ENCODE assay signal across 27 mouse cellular contexts in the genomic region with DNA sequence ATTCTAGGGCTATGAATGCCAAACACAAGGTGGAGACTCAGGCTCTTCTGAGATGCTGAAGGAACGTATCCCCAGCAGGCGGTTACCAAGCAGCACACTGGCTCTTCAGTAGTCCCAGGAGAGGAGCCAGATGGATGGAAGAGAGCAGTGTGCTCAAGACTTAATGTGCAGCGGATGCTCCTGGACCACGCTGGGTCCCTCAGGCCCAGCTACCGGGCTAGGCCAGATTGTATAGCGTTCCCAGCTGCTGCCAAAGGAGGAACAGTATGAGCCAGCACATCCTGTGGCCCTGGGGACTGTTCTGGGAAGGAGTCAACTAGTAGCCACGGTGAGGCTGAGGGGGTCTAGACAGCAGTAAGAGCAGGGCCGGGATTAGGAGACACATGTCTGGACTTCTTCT.
A peak's percentile ranks its signal among the peaks of the same experiment; 100 is the strongest.
DNase-seq lines count a peak whose midpoint lies in the region; ATAC-seq and TF ChIP-seq lines count a peak whose summit lies in the region.
"Had no signal": no experiment of that assay in that cellular context is flagged by ENCODE, and none has a peak within 500 bp of the region (broad histone marks: within the 10 kb centered on the region; RNA-seq: fewer than 3 reads in every experiment).

No protein-coding gene starts in this region.

- TF ChIP-seq CTCF in forebrain, postnatal 0 days (IDR thresholded peaks at IDR 0.05; ENCODE audit: low read depth): no peak
- no peak for TF ChIP-seq CTCF in stomach, postnatal 0 days (IDR thresholded peaks at IDR 0.05; ENCODE audit: low read depth)

- no peaks in the 10 kb centered on the region for H3K4me1 ChIP-seq in forebrain, postnatal 0 days (ENCODE audit: insufficient read depth)
- no peaks in the 10 kb centered on the region for H3K4me1 ChIP-seq in forebrain, embryonic 12.5 days
- H3K4me1 ChIP-seq in stomach, embryonic 16.5 days (ENCODE audit: control insufficient read depth, insufficient read depth, low read length): no peaks in the 10 kb centered on the region
- no peaks in the 10 kb centered on the region for H3K4me1 ChIP-seq in stomach, postnatal 0 days (replicated peaks; ENCODE audit: control insufficient read depth, insufficient read depth)
- H3K4me1 ChIP-seq: forebrain, embryonic 15.5 days; heart, embryonic 12.5 days; kidney, embryonic 15.5 days; limb, embryonic 12.5 days; liver, embryonic 15.5 days had no signal

- no peak overlapping the region for H3K27ac ChIP-seq in forebrain, postnatal 0 days (ENCODE audit: low read depth, low read length)
- H3K27ac ChIP-seq in forebrain, embryonic 12.5 days: no peak overlapping the region
- no peak overlapping the region for H3K27ac ChIP-seq in stomach, embryonic 16.5 days (ENCODE audit: low read length)
- no peak overlapping the region for H3K27ac ChIP-seq in stomach, postnatal 0 days (replicated peaks)
- H3K27ac ChIP-seq: forebrain, embryonic 15.5 days; gastrocnemius, adult 2 months; heart, adult 2 months; kidney, embryonic 15.5 days; limb, embryonic 12.5 days; liver, embryonic 15.5 days; neural tube, embryonic 15.5 days had no signal

- H3K9ac ChIP-seq in forebrain, postnatal 0 days: no peak overlapping the region
- no peak overlapping the region for H3K9ac ChIP-seq in forebrain, embryonic 12.5 days
- H3K9ac ChIP-seq in stomach, embryonic 16.5 days (ENCODE audit: low read length): no peak overlapping the region
- no peak overlapping the region for H3K9ac ChIP-seq in stomach, postnatal 0 days (ENCODE audit: low read length)
- H3K9ac ChIP-seq: forebrain, embryonic 15.5 days; heart, embryonic 12.5 days; kidney, embryonic 15.5 days; limb, embryonic 12.5 days; liver, embryonic 15.5 days; lung, embryonic 14.5 days; neural tube, embryonic 15.5 days had no signal

- peak; percentile 23; the same call in 1 of the 2 replicates for ATAC-seq in forebrain, postnatal 0 days
- no peak for ATAC-seq in forebrain, embryonic 12.5 days (ENCODE audit: low FRiP score)
- 0 out of 2 replicates have a peak, but pooled peaks have one; percentile 13 for ATAC-seq in stomach, embryonic 16.5 days (ENCODE audit: insufficient read depth, low FRiP score)
- no peak for ATAC-seq in stomach, postnatal 0 days (ENCODE audit: low FRiP score, low TSS enrichment)
- ATAC-seq in activated CD4-positive, CD25-positive, alpha-beta regulatory T cell, adult 4 months: no peak
- ATAC-seq: CD4-positive, CD25-positive, alpha-beta regulatory T cell, adult 4 months; forebrain, embryonic 15.5 days had no signal

- TF ChIP-seq EP300 in stomach, postnatal 0 days (optimal IDR thresholded peaks at IDR 0.05): no peak

- H3K27me3 ChIP-seq in forebrain, postnatal 0 days (ENCODE audit: insufficient read depth, low read length): no peaks in the 10 kb centered on the region
- no peaks in the 10 kb centered on the region for H3K27me3 ChIP-seq in forebrain, embryonic 12.5 days
- H3K27me3 ChIP-seq in stomach, embryonic 16.5 days (ENCODE audit: control insufficient read depth, insufficient read depth, low read length): no peaks in the 10 kb centered on the region
- no peaks in the 10 kb centered on the region for H3K27me3 ChIP-seq in stomach, postnatal 0 days (ENCODE audit: control insufficient read depth, insufficient read depth, low read length)
- H3K27me3 ChIP-seq: forebrain, embryonic 15.5 days; heart, embryonic 12.5 days; kidney, embryonic 15.5 days; limb, embryonic 12.5 days; liver, embryonic 15.5 days; neural tube, embryonic 15.5 days had no signal

- H3K4me2 ChIP-seq in forebrain, postnatal 0 days (ENCODE audit: low read depth): no peak overlapping the region
- no peak overlapping the region for H3K4me2 ChIP-seq in forebrain, embryonic 12.5 days
- H3K4me2 ChIP-seq in stomach, embryonic 16.5 days (ENCODE audit: low read depth, low read length): no peak overlapping the region
- no peak overlapping the region for H3K4me2 ChIP-seq in stomach, postnatal 0 days (replicated peaks; ENCODE audit: low read depth)
- H3K4me2 ChIP-seq: forebrain, embryonic 15.5 days; heart, embryonic 12.5 days; kidney, embryonic 15.5 days; limb, embryonic 12.5 days; liver, embryonic 15.5 days; lung, embryonic 14.5 days; neural tube, embryonic 15.5 days had no signal

- H3K4me3 ChIP-seq in forebrain, postnatal 0 days (ENCODE audit: low read depth, low read length): no peak overlapping the region
- no peak overlapping the region for H3K4me3 ChIP-seq in forebrain, embryonic 12.5 days (replicated peaks)
- H3K4me3 ChIP-seq in stomach, embryonic 16.5 days (replicated peaks; ENCODE audit: low read length): no peak overlapping the region
- H3K4me3 ChIP-seq in stomach, postnatal 0 days (ENCODE audit: low read depth, low read length): no peak overlapping the region
- H3K4me3 ChIP-seq: forebrain, embryonic 15.5 days; gastrocnemius, adult 2 months; heart, adult 2 months; heart, embryonic 12.5 days; kidney, embryonic 15.5 days; limb, embryonic 12.5 days; liver, embryonic 15.5 days; neural tube, embryonic 15.5 days had no signal

- no peaks in the 10 kb centered on the region for H3K36me3 ChIP-seq in forebrain, postnatal 0 days (ENCODE audit: insufficient read depth)
- H3K36me3 ChIP-seq in forebrain, embryonic 12.5 days (replicated peaks): no peaks in the 10 kb centered on the region
- no peaks in the 10 kb centered on the region for H3K36me3 ChIP-seq in stomach, embryonic 16.5 days (ENCODE audit: control insufficient read depth, insufficient read depth, low read length)
- H3K36me3 ChIP-seq in stomach, postnatal 0 days (ENCODE audit: control insufficient read depth, insufficient read depth, low read length): no peaks in the 10 kb centered on the region
- H3K36me3 ChIP-seq: forebrain, embryonic 15.5 days; heart, embryonic 12.5 days; kidney, embryonic 15.5 days; limb, embryonic 12.5 days; liver, embryonic 15.5 days; neural tube, embryonic 15.5 days had no signal

- WGBS in forebrain, postnatal 0 days: 73% methylated on average over 8 of the region's 8 CpGs
- 91% methylated on average over 8 of the region's 8 CpGs for WGBS in forebrain, embryonic 12.5 days
- WGBS in stomach, embryonic 16.5 days: 80% methylated on average over 8 of the region's 8 CpGs
- WGBS in stomach, postnatal 0 days: 85% methylated on average over 8 of the region's 8 CpGs

- no peaks in the 10 kb centered on the region for H3K9me3 ChIP-seq in forebrain, postnatal 0 days (ENCODE audit: low read length)
- peaks cover 4% of the 10 kb centered on the region; the same call in 1 of the 2 replicates for H3K9me3 ChIP-seq in forebrain, embryonic 12.5 days
- H3K9me3 ChIP-seq in stomach, embryonic 16.5 days (replicated peaks; ENCODE audit: control insufficient read depth, low read length): no peaks in the 10 kb centered on the region
- no peaks in the 10 kb centered on the region for H3K9me3 ChIP-seq in stomach, postnatal 0 days (ENCODE audit: control insufficient read depth, low read length)
- H3K9me3 ChIP-seq: forebrain, embryonic 15.5 days; kidney, embryonic 15.5 days; liver, embryonic 15.5 days; neural tube, embryonic 15.5 days had no signal

- DNase-seq in forebrain, postnatal 0 days: no peak
- peak; percentile 17 for DNase-seq in layer of hippocampus, adult 9-11 months
- no peak for DNase-seq in layer of hippocampus, adult 8-10 months (ENCODE audit: low spot score in 2 of 2)
- no peak for DNase-seq in stomach, postnatal 0 days (ENCODE audit: low spot score)
- DNase-seq: adrenal gland, adult 2 months; adrenal gland, postnatal 36 days; cerebellum, adult 2 months; gastrocnemius, adult 2 months; heart, adult 2 months; heart, postnatal 4 days; kidney, adult 18-20 months; kidney, postnatal 25 days; lung, embryonic 14.5 days; lung, postnatal 14 days; retina, postnatal 1 day; right cerebral cortex, postnatal 14 days; thymus, postnatal 14 days had no signal

Comparison
In these comparisons a context has a peak if more than half of its experiments do, and no peak if none do; other contexts are left out.
1. ATAC-seq: peak in forebrain, postnatal 0 days (single experiment) and stomach, embryonic 16.5 days (single experiment); none in forebrain, embryonic 12.5 days (single experiment), stomach, postnatal 0 days (single experiment) and activated CD4-positive, CD25-positive, alpha-beta regulatory T cell, adult 4 months (single experiment).